Mouse (Mus musculus) ovary, postnatal 10 days (tissue): Measurements from ENCODE around the gene Fbln2.
"Not testable (repeated sequence)": the region's sequence is repeated elsewhere in the genome, so short reads cannot be mapped to it uniquely, and the experiment has no call there.

Experiments used
- DNase-seq: peaks from one replicate; pipeline ENCODE4 v3.0.0; 2022; ENCODE audit warnings: low spot score

Fbln2 gene

GRCm38 (mm10) chr6:91212155-91212554, at the start of gene Fbln2:
Fbln2 (plus strand) TSS chr6:91212455.
- DNase-seq: not testable (repeated sequence)

DNA sequence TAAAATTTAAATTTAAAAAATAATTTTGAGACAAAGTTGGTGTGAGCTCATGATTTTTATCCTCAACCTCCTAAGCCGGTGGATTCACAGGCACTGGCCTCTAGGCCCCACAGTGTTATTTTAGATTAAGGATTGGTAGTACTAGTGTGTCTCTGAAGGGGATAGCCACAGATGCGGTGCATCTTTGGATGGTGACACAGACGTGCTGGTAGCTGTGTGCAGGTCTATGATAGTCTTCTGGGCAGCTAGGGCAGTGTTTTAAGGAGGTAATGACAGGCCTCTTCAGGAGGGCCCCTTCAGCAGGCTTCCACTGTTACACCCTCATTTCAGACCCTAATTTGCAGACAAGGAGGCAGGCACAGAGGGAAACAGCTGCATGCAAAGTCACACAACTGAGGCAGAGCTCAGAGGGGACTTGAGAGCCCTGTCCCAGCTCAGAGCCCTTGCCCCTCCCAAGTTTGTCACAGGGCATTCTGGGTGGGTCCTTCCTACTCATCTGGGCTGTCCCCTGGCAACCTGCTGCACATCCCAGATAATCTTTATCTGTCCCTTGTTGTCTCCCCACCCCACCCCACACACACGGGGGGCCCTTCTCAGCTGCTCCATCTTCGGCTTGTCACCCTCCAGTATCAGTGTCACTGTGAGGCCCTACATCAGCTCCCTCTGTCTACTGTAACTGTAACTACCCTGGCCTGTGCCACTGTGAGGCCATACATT, 48.9 kb upstream of the Fbln2 start:
- DNase-seq: no peak

GRCm38 (mm10) chr6:91164584-91164983, 47.7 kb upstream of the Fbln2 start:
- DNase-seq: no peak

DNA sequence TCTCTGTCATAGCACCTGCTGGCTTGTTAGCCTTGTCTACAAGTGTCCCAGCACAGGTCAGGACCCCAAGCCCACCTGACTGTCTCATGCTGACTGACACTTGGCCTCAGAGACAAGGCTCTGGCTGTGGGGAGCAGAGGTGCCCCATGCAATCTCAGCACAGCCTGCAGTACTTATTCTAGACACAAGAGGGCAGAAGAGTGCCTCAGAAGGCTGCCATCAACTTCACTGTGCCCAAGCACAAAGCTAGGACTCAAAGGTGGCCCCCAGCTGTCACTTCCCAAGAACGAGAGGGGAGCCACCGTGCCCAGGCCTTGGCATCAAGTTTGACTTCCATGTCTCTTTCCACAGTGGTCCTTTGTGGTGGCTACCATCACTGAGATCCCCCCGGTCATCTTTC, 47.0 kb upstream of the Fbln2 start:
- peak; percentile 49 for DNase-seq

GRCm38 (mm10) chr6:91167828-91168227, 44.4 kb upstream of the Fbln2 start:
- no peak for DNase-seq

DNA sequence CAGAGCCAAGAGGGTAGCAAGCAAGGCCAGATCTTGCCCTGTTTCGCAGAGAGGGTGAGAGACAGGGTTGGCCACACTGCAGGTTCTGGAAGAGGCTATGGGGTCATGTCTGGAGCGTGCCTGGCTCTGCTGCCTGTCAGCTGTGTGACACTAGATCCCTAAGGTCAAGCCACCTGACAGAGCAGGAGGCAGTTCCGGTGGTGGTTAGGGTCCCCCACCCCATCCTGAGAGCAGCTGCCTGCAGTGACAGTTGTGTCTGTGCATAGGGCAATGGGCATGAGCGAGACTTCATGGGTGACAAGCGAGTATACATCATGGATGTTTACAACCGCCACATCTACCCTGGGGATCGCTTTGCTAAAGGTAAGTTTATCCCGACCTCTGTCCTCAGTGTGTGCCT, 43.1 kb upstream of the Fbln2 start:
- no peak for DNase-seq

DNA sequence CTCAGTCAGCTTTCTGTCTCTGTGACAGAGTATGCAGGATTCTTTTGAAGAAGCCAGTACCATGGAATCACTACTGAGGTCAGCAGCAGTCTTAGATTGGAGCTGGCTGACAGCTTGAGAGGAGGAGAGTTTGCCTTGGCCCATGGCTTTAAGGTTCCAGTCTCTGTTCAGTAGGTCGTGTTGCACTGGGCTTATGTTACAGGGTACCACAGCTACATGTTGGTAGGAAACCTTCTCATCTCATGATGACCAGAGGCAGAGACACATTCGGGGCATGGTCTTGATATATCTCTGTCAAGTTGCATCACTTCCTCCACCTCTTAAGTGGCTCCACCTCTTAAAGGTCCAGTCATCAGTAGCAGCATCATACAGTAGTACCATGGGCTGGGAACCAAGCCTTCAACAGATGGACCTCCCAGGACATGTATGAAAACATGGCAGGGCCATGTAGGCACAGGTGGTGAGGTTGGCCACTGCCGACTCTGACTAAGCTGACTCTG, 40.8 kb upstream of the Fbln2 start:
- DNase-seq: no peak

DNA sequence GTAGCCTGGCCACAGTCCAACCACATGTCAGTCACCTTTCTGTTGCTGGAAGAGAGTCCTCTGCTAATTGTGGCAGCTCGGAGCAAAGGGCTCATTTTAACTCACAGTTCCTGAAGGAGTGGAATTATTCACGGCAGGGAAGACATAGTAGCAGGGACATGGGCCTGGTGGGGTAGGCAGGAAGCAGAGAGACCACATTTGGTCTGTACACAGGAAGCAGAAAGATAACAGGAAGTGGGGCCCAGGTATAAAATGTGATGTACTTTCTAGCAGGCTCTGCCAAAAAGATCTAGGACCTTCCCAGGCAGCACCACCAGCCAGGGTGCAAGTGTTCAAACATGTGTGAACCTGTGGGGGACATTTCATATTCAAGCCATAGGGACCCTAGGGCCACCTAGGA, 39.9 kb upstream of the Fbln2 start:
- no peak for DNase-seq

- DNase-seq: peak; percentile 45
Measured at GRCm38 (mm10) chr6:91173221-91173880, 38.9 kb upstream of the Fbln2 start.

DNA sequence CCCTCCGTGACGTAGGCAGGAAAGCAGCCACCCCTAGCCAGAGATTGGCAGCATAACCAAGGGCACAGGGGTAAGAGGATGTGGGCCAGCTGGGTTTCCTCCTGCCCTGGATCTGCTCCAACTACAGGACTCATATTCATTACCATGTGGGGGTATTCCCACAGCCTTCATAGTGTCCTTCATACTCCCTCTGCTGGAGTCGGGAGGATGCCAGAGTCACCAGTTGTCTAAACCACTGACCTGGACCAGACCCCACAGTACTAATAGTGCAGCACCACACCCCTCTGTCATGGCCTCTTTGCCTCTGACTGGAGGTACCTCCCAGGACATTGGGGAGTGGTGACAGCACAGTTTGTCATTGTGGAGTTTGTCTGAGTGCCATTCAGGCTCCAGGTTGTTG, 38.0 kb upstream of the Fbln2 start:
- DNase-seq: no peak

- no peak for DNase-seq
Measured at GRCm38 (mm10) chr6:91180767-91181171, 31.5 kb upstream of the Fbln2 start.

GRCm38 (mm10) chr6:91181320-91181719, 30.9 kb upstream of the Fbln2 start:
- peak; percentile 51 for DNase-seq

GRCm38 (mm10) chr6:91182075-91182490, 30.2 kb upstream of the Fbln2 start:
- no peak for DNase-seq

- DNase-seq: no peak
Measured at GRCm38 (mm10) chr6:91183041-91183440, 29.2 kb upstream of the Fbln2 start.

GRCm38 (mm10) chr6:91183980-91184379, 28.3 kb upstream of the Fbln2 start:
- no peak for DNase-seq

DNA sequence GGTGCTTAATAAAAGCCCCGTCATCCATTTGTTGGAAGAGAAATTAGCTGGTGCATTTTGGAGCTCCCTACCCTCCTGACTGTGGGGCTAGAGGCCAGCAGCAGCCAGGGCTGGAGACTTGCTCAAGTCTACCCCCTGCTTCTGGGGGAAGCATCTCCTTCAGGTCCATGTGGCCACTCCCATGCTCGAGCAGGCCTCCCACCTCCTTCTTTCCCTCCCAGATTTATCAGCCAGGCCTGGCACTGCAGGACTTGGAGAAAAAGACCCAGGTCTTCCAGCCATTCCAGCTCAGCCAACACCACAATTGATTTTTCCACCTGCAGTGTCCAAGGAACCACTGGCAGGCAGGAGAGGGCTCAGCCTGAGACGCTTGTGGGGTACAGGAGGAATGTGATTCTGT, 27.5 kb upstream of the Fbln2 start:
- no peak for DNase-seq

- no peak for DNase-seq
Measured at GRCm38 (mm10) chr6:91185502-91185901, 26.8 kb upstream of the Fbln2 start.

DNA sequence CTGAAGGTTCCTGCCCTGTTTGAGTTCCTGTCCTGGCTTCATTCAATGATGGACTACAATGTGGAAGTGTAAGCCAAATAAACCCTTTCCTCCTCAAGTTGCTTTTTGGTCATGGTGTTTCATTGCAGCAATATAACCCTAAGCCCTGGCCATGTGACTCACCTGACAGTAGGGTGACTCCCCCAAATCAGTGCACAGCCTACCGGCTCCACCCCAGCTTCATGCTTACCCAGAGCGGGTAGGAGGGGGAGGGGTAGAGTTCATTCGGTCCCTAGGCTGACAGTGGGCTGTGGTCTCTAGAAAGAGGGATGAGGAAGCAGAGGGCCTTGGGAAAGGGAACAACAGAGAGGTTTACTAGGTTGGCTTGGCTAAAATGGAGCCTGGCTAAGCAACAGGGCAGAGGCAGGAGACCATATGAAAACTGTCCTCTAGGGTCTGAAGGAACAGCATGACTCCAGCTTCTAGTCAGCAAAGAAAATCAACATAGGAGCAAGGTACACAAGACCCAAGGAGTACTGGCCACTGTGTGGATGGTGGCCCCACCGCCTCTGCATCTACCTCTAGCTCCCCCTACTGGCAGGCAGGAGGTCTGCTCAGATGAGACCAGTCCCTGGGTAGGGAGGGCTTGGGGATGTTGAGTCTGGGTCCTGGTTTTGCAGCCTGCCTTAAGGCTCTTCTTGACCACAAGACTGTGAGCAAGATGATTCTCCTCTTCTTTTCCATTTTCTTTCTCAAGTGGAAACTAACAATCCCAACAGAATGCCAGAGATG, 25.9 kb upstream of the Fbln2 start:
- DNase-seq: no peak

GRCm38 (mm10) chr6:91186934-91187333, 25.3 kb upstream of the Fbln2 start:
- DNase-seq: no peak

DNA sequence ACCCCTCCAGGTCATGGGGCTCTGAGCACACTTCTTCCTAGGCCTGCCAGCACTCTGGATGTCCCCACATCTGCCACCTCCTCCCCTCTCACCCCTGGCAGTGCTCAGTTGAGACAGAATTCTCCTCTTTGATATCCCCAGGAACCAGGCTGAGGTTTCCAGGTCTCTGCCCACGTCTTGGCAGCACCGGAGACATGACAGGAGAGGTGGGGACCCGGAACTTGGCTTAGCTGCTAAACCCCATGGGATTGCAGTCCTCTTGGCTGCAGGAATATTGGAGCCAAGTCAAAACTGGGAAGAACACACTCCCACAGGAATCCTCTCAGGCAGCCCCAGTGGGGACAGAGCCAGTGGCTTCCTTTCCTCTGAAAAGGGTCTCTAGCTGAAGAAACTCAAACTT, 24.4 kb upstream of the Fbln2 start:
- no peak for DNase-seq

GRCm38 (mm10) chr6:91189971-91190370, 22.3 kb upstream of the Fbln2 start:
- no peak for DNase-seq

DNA sequence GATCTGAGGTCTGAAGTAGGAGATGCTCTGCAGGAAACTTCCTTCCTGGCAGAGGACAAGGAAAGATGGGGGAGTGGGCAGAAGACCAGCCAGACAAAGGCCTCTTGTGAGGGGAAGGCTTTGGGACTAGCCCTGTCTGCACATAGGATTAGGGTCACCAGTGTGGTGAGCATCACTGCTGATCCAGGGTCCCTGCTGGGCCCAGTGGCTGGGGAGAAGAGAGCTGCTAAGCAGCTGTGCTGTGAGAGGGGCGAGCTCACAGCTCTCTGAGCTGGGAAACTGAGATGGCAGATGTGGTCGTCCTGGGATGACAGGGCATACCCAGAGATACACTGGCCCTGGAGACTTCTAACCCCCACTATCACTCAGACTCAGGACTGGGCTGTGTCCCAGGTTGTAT, 20.8 kb upstream of the Fbln2 start:
- DNase-seq: no peak

DNA sequence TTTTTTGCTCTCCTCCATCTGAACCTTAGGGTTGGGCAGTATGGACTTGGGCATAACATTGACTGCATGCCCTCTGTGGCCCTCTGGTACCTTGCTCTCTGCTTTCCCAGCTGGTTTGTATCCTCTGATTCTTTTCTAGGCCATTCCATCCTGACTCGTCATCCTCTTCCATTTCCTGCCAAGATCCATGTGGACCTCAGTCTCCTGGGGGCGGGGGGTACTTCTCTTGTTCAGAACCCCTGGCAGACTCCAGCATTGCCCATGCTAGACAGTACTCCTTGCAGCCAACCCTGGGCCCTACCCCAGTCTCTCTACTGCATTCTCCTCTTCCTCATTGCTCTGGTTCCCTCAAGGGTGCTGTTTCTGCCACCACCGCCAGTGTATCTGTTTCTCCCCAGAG, 19.8 kb upstream of the Fbln2 start:
- DNase-seq: no peak
